Mouse (Mus musculus) forebrain, embryonic 11.5 days (tissue): Measurements from ENCODE around the gene Nmbr. TPM values are rescaled to one million over a fixed set of nuclear protein-coding genes. Genes with fewer than 3 reads are reported as not detected.

ENCODE experiments used
- ATAC-seq: fragments of 200-750 bp; cut with Nextera tagmentation; replicated peaks from 2 replicates; pipeline ENCODE4 v1.8.0; 2017; ENCODE audit warnings: moderate TSS enrichment; ENCODE audit not compliant: low FRiP score
- DNase-seq: peaks from one replicate; pipeline ENCODE4 v3.0.0-alpha.2; 2017; ENCODE audit warnings: low spot score
- H3K27ac ChIP-seq: fragments of 300-500 bp; sonication (generic); 2 replicates; pipeline ENCODE4 v1.5.1; 2014; ENCODE audit warnings: low read depth, low read length
- H3K27me3 ChIP-seq: fragments of 300-500 bp; sonication (generic); 2 replicates; pipeline ENCODE4 v1.6.1; 2014; ENCODE audit warnings: mild to moderate bottlenecking, low read length, mixed read lengths; ENCODE audit not compliant: control insufficient read depth, insufficient read depth
- H3K36me3 ChIP-seq: fragments of 300-500 bp; sonication (generic); 2 replicates; pipeline ENCODE4 v1.6.1; 2014; ENCODE audit warnings: mild to moderate bottlenecking, low read length, moderate library complexity, mixed read lengths; ENCODE audit not compliant: control insufficient read depth, insufficient read depth
- H3K4me1 ChIP-seq: fragments of 300-500 bp; sonication (generic); replicated peaks from 2 replicates; pipeline ENCODE4 v1.6.1; 2014; ENCODE audit warnings: low read length, mixed read lengths; ENCODE audit not compliant: control insufficient read depth, insufficient read depth
- H3K4me2 ChIP-seq: fragments of 300-500 bp; sonication (generic); 2 replicates; pipeline ENCODE4 v1.6.1; 2014; ENCODE audit warnings: low read depth, mild to moderate bottlenecking, low read length, moderate library complexity, mixed read lengths; ENCODE audit not compliant: severe bottlenecking
- H3K4me3 ChIP-seq: fragments of 300-500 bp; sonication (generic); 2 replicates; pipeline ENCODE4 v1.5.1; 2014; ENCODE audit warnings: low read depth, low read length
- H3K9ac ChIP-seq: fragments of 300-500 bp; sonication (generic); 2 replicates; pipeline ENCODE4 v1.6.1; 2014; ENCODE audit warnings: low read length
- H3K9me3 ChIP-seq: fragments of 300-500 bp; sonication (generic); 2 replicates; pipeline ENCODE4 v1.6.1; 2016; ENCODE audit warnings: low read length, mixed read lengths; ENCODE audit not compliant: control insufficient read depth
- WGBS: fragments of 180-500 bp; shearing (Covaris S2); extraction: QIAGEN DNeasy Blood & Tissue Kit; methylation state at CpG from one replicate; pipeline ENCODE4 v1.1.7; 2014; 5-methylcytosine and 5-hydroxymethylcytosine counted together
- polyA plus RNA-seq: library from polyadenylated mRNA; unstranded; fragments of >200 nt; fragmentation: Nextera tagmentation; extraction: Ambion mirVana; gene quantifications from 2 replicates; pipeline ENCODE4 v1.2.1, GENCODE M21; 2014

Nmbr gene
- 0.87 TPM in 1 of 2 replicates, not detected in the other for polyA plus RNA-seq

- WGBS = under 1% methylated on average over 49 of the region's 50 CpGs
- peak within 1 kb of the TSS; percentile 61 for H3K4me2 ChIP-seq
- H3K27ac ChIP-seq = peak within 1 kb of the TSS; percentile 59; the same call in 1 of the 2 replicates
- ATAC-seq = peak; percentile 93
- H3K4me1 ChIP-seq = peaks cover 8% of the 10 kb centered on the region; the same call in 1 of the 2 replicates
- peak within 1 kb of the TSS; percentile 88 for H3K4me3 ChIP-seq
- DNase-seq = peak; percentile 94
- H3K27me3 ChIP-seq = no peaks in the 10 kb centered on the region
- H3K9ac ChIP-seq = peak within 1 kb of the TSS; percentile 81
- H3K9me3 ChIP-seq = no peaks in the 10 kb centered on the region
- H3K36me3 ChIP-seq = no peaks in the 10 kb centered on the region
These were observed at the start of gene Nmbr, which contains the start of gene Vta1 for GRCm38 (mm10) chr10:14705072-14706066. Gene Nmbr, plus strand, starts transcription at chr10:14705591. Gene Vta1, minus strand, starts transcription at chr10:14705560.

GRCm38 (mm10) chr10:14660875-14661274 lies 44.5 kb upstream of the Nmbr start:
- Histone ChIP-seq H3K4me2 (no peak overlapping the region), H3K4me3 (no peak overlapping the region), H3K4me1 (no peaks in the 10 kb centered on the region), H3K36me3 (no peaks in the 10 kb centered on the region; the same call in 1 of the 2 replicates), H3K27ac (no peak overlapping the region), H3K9me3 (no peaks in the 10 kb centered on the region), H3K27me3 (no peaks in the 10 kb centered on the region), H3K9ac (no peak overlapping the region)
- WGBS = 92% methylated on average over 2 of the region's 2 CpGs
- ATAC-seq (no peak), DNase-seq (no peak)

DNA sequence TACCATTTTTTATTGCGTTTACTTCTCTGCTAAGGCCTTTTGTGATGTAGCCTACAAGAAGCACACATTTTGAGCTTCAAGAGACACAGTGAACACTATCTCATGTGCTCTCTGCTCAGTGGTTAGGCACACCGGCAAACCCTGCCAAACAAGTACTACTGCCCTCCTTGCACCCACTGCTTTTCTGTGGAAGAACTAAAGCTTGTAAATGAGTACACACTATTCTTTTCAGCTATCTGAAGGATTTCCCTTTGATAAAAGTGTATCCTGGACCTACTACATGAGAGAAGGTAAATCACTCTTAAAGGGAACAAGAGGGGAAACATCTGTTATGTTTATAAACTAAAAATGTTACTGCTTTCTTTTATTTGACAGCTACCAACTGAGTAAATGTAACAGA lies 39.2 kb upstream of the Nmbr start:
- Histone ChIP-seq H3K4me1 (no peaks in the 10 kb centered on the region), H3K27me3 (no peaks in the 10 kb centered on the region), H3K9me3 (no peaks in the 10 kb centered on the region), H3K36me3 (no peaks in the 10 kb centered on the region; the same call in 1 of the 2 replicates), H3K4me2 (no peak overlapping the region), H3K27ac (no peak overlapping the region), H3K9ac (no peak overlapping the region), H3K4me3 (no peak overlapping the region)
- no peak for DNase-seq
- no peak for ATAC-seq
- WGBS = 92% methylated on average over 2 of the region's 2 CpGs

- no peaks in the 10 kb centered on the region for H3K9me3 ChIP-seq
- 95% methylated on average over 1 of the region's 1 CpGs for WGBS
- H3K4me3 ChIP-seq = no peak overlapping the region
- DNase-seq (no peak), ATAC-seq (no peak)
- no peak overlapping the region for H3K4me2 ChIP-seq
- H3K36me3 ChIP-seq = no peaks in the 10 kb centered on the region
- H3K9ac ChIP-seq = no peak overlapping the region
- H3K4me1 ChIP-seq = no peaks in the 10 kb centered on the region
- no peak overlapping the region for H3K27ac ChIP-seq
- no peaks in the 10 kb centered on the region for H3K27me3 ChIP-seq
These were observed 19.7 kb upstream of the Nmbr start for GRCm38 (mm10) chr10:14685663-14686062.

DNA sequence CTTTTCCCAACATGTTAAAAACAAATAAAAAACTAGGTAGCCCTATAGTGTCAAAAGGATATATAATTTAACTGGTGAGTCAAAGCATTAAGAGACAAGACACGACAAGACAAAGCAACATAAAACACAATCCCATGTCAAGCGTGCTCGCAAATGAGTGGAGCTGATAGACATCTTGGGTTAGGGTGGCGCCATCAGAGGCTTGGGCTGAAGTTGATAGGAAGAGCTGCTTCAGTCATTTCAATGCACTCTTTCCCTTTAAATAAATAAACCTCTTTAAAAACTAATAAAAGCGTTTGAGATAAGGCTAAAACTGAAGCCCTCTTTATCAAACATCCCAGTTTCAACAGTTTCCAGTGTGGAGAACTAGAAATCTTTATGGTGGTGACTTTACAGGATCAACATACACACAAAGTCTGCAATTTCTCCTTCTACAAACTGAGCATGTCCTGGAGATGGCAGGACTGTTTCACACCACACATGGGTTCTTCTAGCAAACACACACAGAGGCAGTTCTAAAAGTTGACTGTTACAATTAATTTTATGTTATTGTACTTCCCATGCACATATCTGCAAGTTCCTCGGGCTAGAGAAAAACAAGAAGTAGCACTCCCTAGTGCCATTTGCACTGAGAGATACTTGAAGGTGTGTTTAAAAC lies 16.5 kb upstream of the Nmbr start:
- 92% methylated on average over 6 of the region's 6 CpGs for WGBS
- Histone ChIP-seq H3K27me3 (no peaks in the 10 kb centered on the region), H3K4me2 (no peak overlapping the region), H3K4me3 (no peak overlapping the region), H3K27ac (no peak overlapping the region), H3K9ac (no peak overlapping the region), H3K36me3 (no peaks in the 10 kb centered on the region), H3K4me1 (no peaks in the 10 kb centered on the region), H3K9me3 (no peaks in the 10 kb centered on the region)
- ATAC-seq = no peak
- DNase-seq = no peak

DNA sequence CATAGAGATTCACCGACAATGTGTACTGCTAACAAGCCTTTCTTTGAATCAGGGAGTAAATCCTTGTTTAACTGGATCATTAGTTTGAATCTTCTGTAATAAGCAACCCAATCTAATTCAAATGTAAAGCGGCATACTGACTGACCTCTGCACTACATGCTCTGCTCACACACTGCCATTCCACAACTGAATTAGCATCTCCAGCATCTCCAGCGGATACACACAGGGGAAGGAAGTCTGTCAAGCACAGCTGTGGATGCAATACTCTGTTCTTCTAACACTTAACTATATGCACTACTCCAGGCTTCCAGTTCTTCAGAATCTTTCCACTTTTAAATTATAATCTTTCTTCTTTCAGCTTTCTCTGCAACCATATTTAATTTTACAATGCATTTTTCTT lies 15.0 kb upstream of the Nmbr start:
- Histone ChIP-seq H3K27ac (no peak overlapping the region), H3K36me3 (no peaks in the 10 kb centered on the region), H3K9me3 (no peaks in the 10 kb centered on the region), H3K4me1 (no peaks in the 10 kb centered on the region), H3K4me2 (no peak overlapping the region), H3K27me3 (no peaks in the 10 kb centered on the region), H3K4me3 (no peak overlapping the region), H3K9ac (no peak overlapping the region)
- ATAC-seq (no peak), DNase-seq (no peak)
- WGBS = 64% methylated on average over 3 of the region's 3 CpGs

GRCm38 (mm10) chr10:14703239-14703638 lies 2.2 kb upstream of the Nmbr start:
- Histone ChIP-seq H3K4me3 (no peak overlapping the region), H3K27ac (peak overlapping the region; percentile 57; the same call in 1 of the 2 replicates), H3K9ac (no peak overlapping the region), H3K4me2 (peak overlapping the region; percentile 61; the same call in 1 of the 2 replicates), H3K4me1 (peaks cover 8% of the 10 kb centered on the region; the same call in 1 of the 2 replicates), H3K27me3 (no peaks in the 10 kb centered on the region), H3K36me3 (no peaks in the 10 kb centered on the region), H3K9me3 (no peaks in the 10 kb centered on the region)
- ATAC-seq (no peak; the same call in 1 of the 2 replicates), DNase-seq (no peak)
- WGBS = 61% methylated on average over 1 of the region's 1 CpGs

- H3K4me2 ChIP-seq = peak overlapping the region; percentile 61; the same call in 1 of the 2 replicates
- H3K4me1 ChIP-seq = peaks cover 8% of the 10 kb centered on the region; the same call in 1 of the 2 replicates
- WGBS = 49% methylated on average over 4 of the region's 4 CpGs
- no peak overlapping the region; the same call in 1 of the 2 replicates for H3K9ac ChIP-seq
- ATAC-seq (0 out of 2 replicates have a peak, but pooled peaks have one; percentile 16), DNase-seq (no peak)
- no peaks in the 10 kb centered on the region for H3K27me3 ChIP-seq
- H3K36me3 ChIP-seq = no peaks in the 10 kb centered on the region
- no peaks in the 10 kb centered on the region for H3K9me3 ChIP-seq
- peak overlapping the region; percentile 88 for H3K4me3 ChIP-seq
- peak overlapping the region; percentile 57; the same call in 1 of the 2 replicates for H3K27ac ChIP-seq
These were observed 1.5 kb upstream of the Nmbr start for GRCm38 (mm10) chr10:14703830-14704420.
